Mouse (Mus musculus) urinary bladder, postnatal 36 days (tissue): ENCODE measurements around the gene Chn2.

Experiments
- DNase-seq, 2 experiments: peaks; one replicate each; pipeline ENCODE4 v3.0.0; 2022; ENCODE audit warnings: low spot score in 2 of 2, mixed read lengths in 1 of 2

Chn2 gene

DNA sequence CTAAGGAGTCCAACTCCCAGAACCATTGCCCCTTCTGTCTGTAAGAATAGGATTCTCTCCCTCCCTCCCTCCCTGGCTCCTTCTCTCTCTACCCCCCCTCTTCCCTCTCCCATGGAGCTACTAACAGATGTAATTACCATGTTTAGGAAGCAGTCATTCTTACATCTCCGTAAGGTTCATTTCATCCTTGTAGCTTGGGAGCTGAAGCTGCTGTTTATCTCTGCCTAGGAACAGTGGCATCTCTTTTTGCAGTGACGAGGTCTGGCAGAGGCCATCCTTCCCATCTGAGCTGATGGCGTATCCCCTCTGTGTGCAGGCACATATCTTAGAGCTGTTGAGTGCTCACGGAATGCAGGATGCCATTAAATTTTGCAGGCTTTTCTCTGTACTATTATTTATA, 35.1 kb downstream of the Chn2 start:
- DNase-seq = no peak

DNA sequence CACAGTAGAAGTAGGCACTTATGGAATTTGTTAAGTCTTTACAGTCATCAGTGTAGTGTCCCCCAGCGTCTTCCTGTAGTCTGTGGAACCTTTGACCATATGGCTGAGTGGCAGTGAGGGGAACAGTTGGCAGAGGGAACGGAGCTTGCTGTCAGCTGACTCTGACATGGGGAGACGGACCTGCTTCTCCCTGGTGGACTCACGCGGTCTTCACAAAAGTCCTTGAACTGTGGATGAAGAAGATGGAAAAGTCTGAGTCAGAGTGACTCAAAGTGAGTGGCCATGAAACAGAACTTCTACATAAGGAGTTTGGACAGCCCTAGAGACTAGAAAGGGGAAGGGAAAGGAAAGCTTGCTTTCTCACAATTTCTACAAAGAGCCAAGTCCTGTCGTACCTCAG, 36.1 kb downstream of the Chn2 start:
- no peak for DNase-seq

DNA sequence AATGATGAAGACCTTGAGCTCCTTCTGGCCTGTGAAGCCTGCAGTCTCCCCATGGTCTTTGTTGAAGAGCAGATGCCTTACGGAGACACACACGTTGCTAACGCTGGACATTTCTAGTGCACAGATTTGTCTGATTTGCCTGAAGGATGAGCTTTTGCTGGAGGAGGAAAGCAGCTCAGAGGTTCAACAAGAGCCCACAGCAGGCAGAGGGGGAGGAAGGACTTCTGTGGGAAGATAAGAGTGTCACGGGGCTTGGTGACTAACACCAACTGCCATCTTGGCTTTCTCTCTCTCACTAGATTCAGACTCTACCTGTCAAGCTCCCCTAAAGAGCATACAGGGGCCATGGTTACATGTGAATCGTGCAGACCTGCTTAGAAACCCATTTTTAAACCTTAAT, 37.3 kb downstream of the Chn2 start:
- no peak for DNase-seq

DNA sequence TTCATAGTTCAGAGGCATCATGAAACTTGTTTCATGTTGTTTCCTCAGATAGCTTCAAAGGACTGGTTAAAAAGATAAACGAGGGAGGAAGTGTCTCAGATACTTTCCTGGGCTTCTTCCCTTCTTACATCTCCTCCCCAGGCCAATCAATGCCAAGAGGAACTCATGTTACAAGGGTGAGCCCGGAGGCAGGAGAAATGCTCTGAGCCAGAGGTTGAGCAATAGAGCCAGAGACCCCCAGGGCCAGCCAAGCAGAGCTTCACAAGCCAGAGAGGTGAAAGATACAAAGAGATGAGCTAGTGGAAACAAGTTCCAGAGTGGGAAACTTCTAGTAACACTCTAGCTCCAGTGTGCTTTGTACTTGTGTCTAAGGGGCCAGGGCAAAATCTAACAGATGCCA, 38.9 kb downstream of the Chn2 start:
- DNase-seq = peak in 1 of 2 experiments; percentile 27

DNA sequence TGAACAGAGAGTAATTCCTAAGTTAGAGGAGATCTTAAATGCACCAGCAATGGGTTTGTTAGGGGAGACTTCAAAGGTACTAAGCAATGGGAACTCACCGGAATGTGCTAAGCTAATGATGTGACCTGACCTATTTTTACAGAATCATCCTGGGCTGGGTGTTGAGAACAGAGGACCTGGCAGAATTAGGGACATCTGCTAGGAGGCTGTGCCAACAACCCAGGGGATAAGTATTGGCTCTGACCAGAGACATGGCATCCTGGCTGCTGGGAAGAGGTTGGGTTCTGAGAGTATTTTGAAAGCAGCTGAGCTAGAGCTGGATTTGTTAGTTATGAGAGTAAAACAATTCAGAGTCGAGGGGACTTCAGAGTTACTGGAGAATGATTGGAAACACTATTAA, 40.5 kb downstream of the Chn2 start:
- no peak for DNase-seq

DNA sequence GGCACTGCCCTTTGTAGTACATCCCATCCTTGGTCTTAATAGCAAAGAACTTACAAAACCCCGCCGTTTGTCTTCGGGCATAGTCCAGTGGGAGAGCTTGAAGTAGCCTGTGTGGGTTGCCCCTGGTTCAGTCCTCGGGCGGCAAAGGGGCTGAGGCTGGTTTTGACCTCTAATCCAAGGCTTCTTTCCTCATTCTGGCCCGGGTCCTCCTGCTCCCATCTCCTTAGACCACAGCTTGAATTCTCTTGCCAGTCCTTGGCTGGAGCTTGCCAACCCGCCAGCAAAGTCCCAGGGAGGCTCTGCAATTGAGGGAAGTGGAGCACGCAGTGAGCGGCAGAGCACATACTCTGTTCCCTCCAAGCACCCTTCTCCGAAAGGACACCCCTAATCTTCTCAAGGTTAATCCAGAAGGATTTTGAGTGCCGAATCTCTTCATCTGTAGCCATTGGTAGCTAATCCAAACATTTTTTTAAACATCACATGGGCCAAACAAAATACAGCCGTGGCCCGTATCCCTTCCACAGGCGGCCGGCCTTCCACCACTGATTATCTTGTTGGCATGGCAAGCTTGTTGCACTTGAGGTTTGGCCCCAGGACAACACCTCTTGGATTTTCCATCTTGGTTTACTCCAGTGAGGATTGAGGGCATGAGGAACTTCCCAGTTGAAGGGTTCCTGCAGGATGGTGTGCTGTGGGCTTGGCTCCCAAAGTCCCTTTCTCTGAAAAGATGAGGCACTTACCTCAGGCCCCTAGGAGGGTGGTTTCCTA, 41.3 kb downstream of the Chn2 start:
- no peak for DNase-seq

DNA sequence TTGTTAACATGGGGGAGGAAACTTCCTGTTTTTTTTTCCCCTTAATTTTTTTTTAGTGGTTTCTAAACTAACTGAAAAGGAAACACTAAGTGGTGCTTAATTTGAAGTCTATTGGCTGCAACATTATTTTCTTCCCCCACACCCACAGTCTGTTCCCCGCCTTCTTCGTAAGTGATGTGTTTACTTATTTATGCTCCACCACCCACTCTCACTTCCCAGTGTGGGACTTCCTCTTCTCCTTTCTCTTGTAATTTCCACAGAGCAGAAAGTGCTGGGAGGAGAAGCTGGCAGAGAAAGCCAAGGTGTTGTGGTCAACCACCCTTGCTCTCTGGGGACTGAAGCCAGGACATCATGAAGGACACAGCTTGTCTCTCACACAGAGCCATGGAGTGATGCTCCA, 43.2 kb downstream of the Chn2 start:
- no peak for DNase-seq

DNA sequence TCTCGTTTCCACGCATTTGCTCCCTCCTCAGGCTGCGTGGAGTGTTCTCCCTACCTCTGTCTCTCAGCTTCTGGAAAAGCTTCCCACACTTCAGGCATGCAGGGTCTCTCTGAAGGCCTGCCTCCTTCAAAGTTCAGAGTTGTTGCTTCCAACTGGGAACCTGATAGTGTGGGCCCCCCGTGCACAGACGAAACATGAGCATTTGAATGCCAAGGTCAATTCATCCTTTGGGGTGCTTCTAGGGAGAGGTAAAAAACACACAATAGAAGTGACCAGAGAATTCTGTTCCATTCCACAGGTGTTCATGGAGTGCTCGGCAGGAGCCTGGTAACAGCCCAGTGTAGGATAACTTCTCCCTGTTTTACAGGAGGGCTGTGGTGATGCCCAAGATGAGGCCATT, 44.7 kb downstream of the Chn2 start:
- no peak for DNase-seq

DNA sequence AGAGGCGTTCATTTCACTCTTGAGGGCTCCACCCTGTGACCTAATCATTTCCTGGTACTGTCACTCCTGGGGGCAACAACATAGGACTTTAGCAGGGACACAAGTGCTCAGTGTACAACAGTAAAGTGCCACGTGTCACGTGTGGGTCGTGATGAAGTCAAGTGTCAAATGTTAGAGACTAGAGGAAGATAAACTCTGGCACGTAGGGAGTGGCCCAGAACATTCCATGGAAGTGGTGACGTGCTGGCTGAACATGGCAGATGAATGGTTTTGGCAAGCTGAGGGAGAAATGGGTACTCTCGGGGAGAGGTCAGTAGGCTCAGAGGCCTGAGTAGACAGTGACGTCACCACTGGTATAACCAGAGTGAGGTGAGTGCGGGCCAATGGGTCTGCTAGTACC, 45.7 kb downstream of the Chn2 start:
- DNase-seq = no peak

DNA sequence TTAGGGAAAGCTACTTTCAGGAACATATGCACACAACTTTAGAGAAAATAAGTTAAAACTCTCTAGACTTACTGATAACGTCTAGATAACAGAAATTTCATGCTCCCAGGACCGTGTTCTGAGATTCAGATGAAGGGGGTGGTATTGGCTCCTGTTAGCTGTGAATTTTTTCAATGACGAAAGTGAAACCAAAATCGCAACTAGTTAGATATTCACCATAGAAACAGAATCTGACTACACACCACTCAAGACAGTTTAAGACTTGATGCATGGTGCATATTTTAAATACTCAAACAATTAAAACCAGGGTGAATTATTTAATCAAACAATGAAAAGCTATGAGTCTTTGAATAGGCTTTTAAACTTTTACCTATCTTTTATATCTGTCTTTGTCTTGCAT, 48.8 kb downstream of the Chn2 start:
- DNase-seq = no peak

DNA sequence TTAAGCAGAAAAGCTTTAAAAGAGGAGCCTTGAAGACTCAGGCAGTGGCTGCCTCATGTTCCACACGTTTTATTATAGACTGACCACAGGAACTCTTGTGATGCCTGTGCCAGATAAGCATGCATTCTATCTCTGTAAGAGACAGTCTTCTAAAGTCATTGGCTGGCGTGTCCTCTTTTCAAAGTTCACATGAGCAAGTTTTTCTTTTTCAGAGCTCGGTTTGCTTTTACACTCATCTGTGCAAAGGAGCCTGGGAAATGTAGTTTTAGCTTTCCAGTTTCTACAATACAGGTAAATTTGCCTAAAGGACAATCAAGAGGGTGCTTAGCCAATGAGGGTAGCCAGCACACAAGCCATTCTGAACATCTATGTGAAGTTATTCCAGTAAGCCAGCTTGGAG, 51.5 kb downstream of the Chn2 start:
- DNase-seq = no peak

DNA sequence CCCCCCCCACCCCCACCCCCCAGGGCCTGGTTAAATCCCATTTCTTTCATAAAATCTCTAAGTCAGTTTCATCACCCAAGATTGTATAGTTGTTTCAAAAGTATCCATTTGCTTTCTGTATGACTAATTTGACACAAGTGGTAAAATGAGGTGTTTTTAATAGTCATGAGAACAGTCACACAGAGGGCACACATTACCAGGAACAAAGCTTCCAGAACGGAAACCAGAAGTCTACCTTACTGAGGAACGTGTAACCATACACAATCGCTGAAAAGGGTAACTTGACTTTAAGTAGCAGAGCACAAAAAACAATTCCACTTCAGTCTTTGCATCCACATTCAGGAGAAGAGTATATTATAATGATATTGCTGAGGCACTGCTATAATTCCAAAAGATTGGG, 53.6 kb downstream of the Chn2 start:
- DNase-seq = no peak

DNA sequence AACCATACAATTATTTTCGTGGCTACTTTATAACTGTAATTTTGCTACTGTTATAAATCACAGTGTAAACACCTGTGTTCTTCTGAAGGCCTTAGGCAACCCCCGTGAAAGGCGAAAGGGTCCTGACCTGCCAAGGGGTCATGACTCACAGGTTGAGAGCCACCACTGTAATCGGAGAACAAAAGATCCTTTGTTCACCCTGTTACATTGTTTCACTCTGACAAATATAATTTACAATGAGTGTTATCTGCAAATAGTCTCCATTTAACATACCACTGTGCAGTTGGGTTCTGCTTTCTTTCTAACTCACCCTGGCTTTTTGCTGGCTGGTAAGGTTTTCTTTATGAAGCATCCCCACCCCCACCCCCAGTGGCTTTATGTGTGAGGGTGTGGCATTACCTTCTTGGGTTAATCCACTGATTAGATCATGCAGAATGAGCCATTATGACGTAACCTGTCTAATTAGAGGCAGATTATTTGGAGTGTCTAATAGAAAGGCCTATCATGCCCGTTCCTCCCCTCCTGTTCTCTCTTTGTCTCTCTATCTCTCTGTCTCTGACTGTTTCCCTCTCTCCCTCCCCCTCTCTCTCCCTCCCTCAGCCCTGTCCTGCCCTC, 56.9 kb downstream of the Chn2 start:
- DNase-seq = no peak

DNA sequence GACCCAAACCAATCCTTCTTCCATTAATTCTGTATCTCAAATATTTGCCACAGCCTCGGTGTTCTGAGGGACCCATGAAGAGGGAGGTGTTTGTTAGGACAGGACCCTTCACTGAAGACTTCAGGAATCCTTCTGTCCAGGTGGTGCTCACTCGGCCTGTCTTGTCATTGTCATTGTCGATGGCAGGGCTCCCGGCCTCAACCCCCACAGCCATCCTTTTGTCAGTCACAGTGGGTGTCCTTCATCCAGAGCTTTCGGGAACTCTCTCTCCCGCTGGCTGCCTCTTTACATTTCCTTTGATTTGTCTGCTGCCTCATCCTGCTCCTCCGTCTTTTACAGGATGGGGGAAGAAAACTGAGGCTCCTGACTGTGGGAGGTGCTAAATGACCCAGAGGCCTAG, 57.5 kb downstream of the Chn2 start:
- no peak for DNase-seq

DNA sequence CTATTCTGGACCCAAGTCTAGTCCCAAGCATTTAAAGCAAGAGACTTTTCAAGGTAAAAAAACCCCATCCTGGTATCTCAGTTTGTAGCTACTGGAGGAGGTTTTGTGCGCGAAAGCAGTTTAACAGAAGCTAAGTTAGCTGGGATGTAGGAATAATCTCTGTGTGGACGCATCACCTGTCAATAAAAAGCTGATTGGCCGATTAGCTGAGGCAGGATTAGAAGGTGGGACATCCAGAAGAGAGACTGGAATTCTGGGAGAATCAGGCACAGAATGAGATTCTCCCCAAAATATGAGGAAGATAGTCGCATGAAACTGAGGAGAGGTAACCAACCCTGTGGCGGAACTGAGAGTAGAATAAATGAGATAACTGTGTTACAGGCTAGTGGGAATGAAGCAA, 59.0 kb downstream of the Chn2 start:
- DNase-seq = no peak

DNA sequence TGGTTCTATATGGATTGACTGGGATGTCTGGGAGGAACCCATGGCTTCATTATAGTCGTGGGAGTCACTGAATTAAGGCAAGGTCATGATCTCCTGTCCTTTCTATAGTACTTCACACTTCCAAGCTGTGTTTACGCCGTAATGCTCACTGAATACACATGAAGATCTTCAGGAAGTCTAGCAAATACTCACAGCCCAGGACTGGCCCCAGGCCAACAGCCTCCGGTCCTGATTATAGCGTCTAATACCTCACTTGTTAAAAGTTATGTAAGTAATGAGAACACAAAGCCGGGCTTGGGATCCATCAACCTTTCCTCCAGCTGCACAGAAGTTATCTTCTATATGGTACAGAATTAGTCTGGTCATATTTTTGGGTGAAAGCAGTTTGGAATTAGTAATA, 60.3 kb downstream of the Chn2 start:
- no peak for DNase-seq

DNA sequence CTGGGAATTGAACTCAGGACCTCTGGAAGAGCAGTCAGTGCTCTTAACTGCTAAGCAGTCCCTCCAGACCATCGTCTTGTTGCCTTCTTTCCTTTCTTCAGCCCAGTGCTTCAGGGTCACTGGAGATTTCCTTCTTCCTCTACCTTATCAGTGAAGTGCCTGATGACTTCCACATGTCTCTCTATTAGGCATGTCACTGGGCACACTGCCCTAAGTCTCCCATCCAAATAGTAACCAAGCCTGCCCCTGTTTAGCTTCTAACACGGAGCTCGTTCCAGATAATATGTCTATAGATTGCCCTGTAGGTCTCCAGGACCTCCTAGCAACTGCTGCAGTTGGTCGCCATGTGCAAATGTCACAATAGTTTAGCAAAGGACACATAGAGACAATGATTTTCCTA, 62.9 kb downstream of the Chn2 start:
- DNase-seq = no peak

DNA sequence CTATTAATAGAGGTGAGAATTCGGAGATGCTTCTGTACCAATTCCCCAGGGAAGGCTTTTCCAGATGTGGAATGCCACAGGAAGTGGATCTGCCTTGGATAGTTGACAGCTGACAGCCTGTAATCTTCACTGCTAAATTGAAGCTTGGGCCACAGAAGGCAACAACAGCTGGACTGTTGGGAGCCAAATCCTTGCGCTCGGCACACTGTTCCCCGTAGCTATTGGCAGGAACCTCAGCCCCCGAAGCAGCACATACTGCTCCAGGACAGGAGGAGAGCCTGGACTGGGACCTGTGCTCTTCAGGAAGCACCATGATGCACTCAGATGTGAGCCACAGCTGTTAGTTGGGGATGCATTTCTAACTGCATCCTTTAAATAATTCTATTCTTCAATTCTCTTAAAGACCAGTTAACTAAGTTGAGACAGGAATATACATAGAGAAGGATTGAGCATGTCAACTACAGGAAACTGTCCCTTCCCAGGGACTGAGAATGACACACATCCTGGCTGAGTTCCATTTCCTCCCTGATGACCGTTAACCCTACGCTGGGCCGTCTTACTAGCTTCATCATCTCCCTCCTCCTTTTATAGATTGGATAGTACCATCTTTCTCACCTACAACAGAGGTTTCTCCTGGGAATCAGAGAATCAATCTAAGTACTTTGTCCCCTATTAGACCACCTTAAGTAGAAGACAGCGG, 64.1 kb downstream of the Chn2 start:
- DNase-seq = no peak

DNA sequence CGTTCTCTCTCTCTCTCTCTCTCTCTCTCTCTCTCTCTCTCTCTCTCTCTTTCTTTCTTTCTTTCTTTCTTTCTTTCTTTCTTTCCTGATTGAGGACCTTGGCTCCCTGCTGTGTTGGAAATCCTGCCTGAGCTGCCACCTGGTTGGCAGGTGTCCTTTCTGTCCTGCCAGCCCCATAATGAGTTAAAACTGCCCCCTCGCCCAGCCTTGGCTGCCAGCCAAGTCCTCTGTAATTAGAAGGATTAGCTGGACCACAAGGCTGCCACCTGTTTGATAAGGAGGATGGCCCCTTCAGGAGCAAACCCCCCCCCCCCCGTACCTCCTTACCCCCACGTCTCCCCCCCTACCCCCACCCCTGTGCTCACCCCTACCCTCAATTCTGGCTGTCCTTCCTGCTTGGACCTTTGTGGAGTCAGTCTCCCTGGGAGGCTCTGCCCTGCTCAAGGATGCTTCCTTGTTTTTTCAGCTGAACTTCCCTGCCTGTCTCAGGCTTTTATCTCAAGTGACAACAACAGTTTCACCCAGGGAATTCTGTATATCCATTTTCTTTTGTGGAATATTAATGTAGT, 72.1 kb downstream of the Chn2 start:
- no peak for DNase-seq

DNA sequence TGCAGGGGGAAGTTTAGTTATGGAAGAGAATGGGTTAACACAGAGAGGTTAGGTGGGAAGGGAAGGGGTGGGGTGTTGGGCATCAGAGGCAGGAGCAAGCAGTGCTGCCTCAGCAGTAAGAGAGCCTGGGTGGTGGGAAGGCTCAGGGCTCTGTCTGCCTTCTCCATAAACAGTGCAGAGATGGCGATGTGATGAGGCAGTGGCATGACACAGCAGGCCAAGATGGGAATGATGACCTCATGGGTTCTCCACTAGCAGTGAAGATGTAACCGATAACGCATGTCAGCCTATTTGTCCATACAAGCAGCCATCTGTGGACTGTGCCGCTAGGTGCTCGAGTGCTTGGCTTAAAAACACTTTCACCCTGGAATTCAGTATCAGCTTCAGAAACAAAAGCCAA, 74.0 kb downstream of the Chn2 start:
- no peak for DNase-seq

DNA sequence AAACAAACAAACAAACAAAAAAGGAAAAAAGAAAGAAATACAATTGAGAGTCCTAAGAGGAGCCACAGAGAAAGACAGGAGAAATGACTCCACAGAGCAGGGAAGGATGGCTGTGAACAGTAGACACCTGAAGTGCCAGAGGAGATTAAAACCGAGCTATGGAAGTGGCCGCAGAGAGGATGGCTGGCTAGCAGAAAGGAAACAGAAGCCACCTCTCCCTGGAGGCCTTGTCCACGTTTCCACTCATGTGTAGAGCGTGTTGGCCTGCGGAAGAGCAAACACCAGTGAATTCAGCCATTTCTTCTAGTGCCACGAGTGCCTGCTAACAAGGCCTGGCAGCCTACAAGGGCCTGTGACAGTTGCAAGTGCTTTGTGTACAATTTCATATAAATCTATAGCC, 75.1 kb downstream of the Chn2 start:
- DNase-seq = no peak

DNA sequence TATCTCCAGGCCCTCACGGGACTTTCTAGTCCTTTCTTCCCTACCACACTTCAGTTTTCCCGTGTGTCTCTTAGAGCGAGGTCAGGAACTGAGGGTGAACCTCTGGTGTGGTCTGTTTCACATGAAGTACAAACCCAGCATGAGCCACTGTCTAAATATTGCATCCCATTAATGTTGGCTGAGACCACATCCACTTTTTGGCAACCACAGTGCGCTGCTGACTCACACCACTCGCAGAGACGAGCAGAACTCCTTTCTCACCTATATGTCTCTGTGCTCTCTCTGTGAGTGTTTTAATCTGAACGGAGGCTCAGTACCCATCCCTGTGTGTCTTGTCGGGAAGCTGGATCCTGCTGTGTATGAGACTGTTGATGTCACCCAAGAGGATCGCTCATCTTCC, 76.9 kb downstream of the Chn2 start:
- no peak for DNase-seq

DNA sequence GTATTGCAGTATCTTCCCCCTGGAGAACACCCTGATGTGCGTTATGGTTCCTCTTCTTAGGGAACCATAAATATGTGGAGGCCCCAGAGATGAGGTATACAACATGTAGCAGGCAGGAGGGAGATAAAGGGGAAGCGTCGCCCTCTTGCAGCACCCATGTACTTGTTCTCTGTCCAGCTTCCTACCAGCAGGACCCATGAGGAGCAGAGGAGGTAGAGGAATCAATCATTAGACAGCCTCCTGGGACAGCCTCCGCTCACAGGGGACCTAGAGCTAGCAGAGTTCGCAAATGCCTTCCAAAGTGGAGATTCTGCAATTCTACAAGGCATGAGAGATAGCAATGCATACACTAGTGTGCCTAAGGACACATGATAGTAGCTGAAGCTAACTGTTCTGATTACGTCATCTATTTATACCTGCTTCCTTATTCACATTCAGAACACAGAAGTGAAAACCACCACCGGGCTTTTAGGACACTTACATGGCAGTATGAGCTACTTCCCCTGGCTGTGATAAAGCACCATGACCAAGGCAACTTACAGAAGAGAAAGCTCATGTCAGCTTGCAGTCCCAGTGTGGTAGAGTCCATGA, 77.7 kb downstream of the Chn2 start:
- DNase-seq = no peak
